Mouse (Mus musculus) intestine, embryonic 16.5 days (tissue): ENCODE results near the gene Dag1. TPM values are rescaled to one million over a fixed set of nuclear protein-coding genes. Genes with fewer than 3 reads are reported as not detected.
"Not testable (repeated sequence)": the region's sequence is repeated elsewhere in the genome, so short reads cannot be mapped to it uniquely, and the experiment has no call there.

Source experiments
- ATAC-seq: fragments of 200-750 bp; cut with Nextera tagmentation; 2 replicates; pipeline ENCODE4 v1.8.0; 2017; ENCODE audit warnings: moderate TSS enrichment, moderate library complexity
- H3K27ac ChIP-seq: fragments of 300-500 bp; sonication (generic); 2 replicates; pipeline ENCODE4 v1.5.1; 2014; ENCODE audit warnings: mild to moderate bottlenecking, low read length
- H3K27me3 ChIP-seq: fragments of 300-500 bp; sonication (generic); replicated peaks from 2 replicates; pipeline ENCODE4 v1.6.1; 2014; ENCODE audit warnings: low read length, control low read depth, mixed read lengths; ENCODE audit not compliant: control insufficient read depth, insufficient read depth
- H3K36me3 ChIP-seq: fragments of 300-500 bp; sonication (generic); 2 replicates; pipeline ENCODE4 v1.6.1; 2014; ENCODE audit warnings: low read length, control low read depth; ENCODE audit not compliant: control insufficient read depth, insufficient read depth
- H3K4me1 ChIP-seq: fragments of 300-500 bp; sonication (generic); 2 replicates; pipeline ENCODE4 v1.6.1; 2014; ENCODE audit warnings: low read length, control low read depth, mixed read lengths; ENCODE audit not compliant: control insufficient read depth, insufficient read depth
- H3K4me2 ChIP-seq: fragments of 300-500 bp; sonication (generic); 2 replicates; pipeline ENCODE4 v1.6.1; 2014; ENCODE audit warnings: low read depth, low read length, control low read depth
- H3K4me3 ChIP-seq: fragments of 300-500 bp; sonication (generic); 2 replicates; pipeline ENCODE4 v1.5.1; 2014; ENCODE audit warnings: mild to moderate bottlenecking, low read length
- H3K9ac ChIP-seq: fragments of 300-500 bp; sonication (generic); 2 replicates; pipeline ENCODE4 v1.6.1; 2014; ENCODE audit warnings: low read depth, low read length
- H3K9me3 ChIP-seq: fragments of 300-500 bp; sonication (generic); 2 replicates; pipeline ENCODE4 v1.6.1; 2016; ENCODE audit warnings: low read length, control low read depth; ENCODE audit not compliant: control insufficient read depth
- WGBS: fragments of 180-500 bp; shearing (Covaris S2); extraction: QIAGEN DNeasy Blood & Tissue Kit; methylation state at CpG from one replicate; pipeline ENCODE4 v1.1.7; 2014; 5-methylcytosine and 5-hydroxymethylcytosine counted together
- polyA plus RNA-seq: library from polyadenylated mRNA; unstranded; fragments of >200 nt; fragmentation: Nextera tagmentation; extraction: Ambion mirVana; gene quantifications from 2 replicates; pipeline ENCODE4 v1.2.1, GENCODE M21; 2015

Dag1 gene
- polyA plus RNA-seq, 1 experiment from 2014 or later, result 67.9 TPM

DNA sequence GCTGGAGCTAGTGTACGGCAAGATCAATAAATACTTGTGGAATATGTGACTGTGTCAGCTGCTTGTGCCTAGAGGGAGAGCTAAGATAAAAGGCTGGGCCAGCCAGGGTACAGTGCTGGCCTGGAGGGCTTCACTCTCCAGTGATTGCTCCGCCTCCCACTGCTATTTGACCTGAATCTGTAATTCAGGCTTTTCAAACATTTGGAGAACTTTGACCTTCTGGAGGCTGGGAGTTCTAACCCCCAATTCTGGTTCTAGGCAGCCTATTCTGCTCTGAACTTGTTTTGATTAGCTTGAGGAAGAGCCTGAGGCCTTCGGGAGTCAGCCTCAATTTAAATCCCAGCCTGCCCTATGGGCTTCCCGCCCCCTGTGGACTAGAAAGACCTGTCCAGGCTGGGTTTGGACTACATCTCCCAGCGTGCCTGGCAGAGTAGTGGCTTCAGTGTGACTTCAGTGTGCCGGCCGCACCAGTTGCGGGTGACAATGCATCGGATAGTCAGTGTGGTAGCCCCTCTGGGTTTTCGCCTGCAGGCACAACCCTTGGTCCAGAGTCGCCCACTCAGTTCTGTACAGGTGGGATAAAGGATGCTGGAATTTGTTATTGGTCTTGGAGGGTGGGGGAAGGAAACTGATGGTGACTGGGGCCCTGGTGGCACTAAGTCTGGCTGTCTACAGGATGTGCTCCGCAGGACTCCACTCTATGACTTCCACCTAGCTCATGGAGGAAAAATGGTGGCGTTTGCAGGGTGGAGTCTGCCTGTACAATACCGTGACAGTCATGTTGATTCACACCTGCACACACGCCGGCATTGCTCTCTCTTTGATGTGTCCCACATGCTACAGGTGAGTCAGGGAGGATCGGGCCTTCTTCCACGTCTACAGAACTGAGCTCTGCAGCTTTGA lies 32.9 kb upstream of the Dag1 start, which contains the start of gene Amt:
Gene Amt, plus strand, starts transcription at position 401 of the 903 bp plus-strand sequence.
- H3K27me3 ChIP-seq, result no peaks in the 10 kb centered on the region
- peak within 1 kb of the TSS; percentile 41 for H3K4me2 ChIP-seq
- H3K27ac ChIP-seq, result peak within 1 kb of the TSS; percentile 78
- ATAC-seq, result peak; percentile 86
- peaks cover 7% of the 10 kb centered on the region; the same call in 1 of the 2 replicates for H3K4me1 ChIP-seq
- WGBS, result 20% methylated on average over 18 of the region's 18 CpGs
- no peaks in the 10 kb centered on the region for H3K9me3 ChIP-seq
- no peaks in the 10 kb centered on the region for H3K36me3 ChIP-seq
- H3K4me3 ChIP-seq, result peak within 1 kb of the TSS; percentile 31
- peak within 1 kb of the TSS; percentile 57 for H3K9ac ChIP-seq

- Histone ChIP-seq H3K36me3 (no peaks in the 10 kb centered on the region), H3K4me2 (peak overlapping the region; percentile 49), H3K4me1 (peaks cover 10% of the 10 kb centered on the region), H3K27ac (no peak overlapping the region), H3K9me3 (no peaks in the 10 kb centered on the region), H3K4me3 (peak overlapping the region; percentile 60), H3K27me3 (no peaks in the 10 kb centered on the region), H3K9ac (peak overlapping the region; percentile 53)
- 37% methylated on average over 6 of the region's 6 CpGs for WGBS
- ATAC-seq, result no peak
Observed at GRCm38 (mm10) chr9:108290773-108291172, 27.0 kb upstream of the Dag1 start.

DNA sequence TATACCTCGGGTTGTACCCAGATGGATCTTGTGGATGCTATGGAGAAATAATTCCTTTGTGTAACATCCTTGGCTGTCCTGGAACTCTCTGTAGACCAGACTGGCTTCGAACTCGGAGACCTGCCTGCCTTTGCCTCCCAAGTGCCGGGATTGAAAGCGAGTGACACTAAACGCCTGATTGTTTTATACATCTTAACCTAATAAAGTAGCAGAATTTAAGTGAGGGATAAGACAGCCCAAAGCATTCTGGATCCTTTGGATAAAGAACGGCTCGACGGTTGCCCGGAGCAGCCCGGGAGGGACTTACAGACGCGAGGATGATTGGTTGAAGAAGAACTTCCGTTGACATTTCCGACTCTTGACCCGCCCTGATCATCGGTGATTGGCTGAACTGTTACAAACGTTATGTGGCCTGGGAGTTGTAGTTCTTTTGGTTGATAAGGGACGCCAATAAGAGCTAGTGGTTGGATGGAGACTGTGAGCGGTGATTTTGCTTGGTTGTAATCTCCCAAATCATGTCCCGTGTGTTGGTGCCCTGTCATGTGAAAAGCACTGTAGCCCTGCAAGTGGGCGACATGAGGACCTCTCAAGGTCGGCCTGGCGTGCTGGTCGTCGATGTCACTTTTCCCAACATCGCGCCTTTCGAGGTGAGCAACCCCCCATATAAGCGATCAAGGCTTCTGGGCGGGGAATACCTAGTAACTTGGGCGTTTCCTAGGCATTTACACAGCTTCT lies 26.4 kb upstream of the Dag1 start, which contains the start of gene Nicn1:
Gene Nicn1, plus strand, starts transcription at position 414 of the 735 bp plus-strand sequence.
- H3K4me1 ChIP-seq, result peaks cover 9% of the 10 kb centered on the region
- ATAC-seq, result peak; percentile 98
- H3K9me3 ChIP-seq, result no peaks in the 10 kb centered on the region
- no peaks in the 10 kb centered on the region for H3K27me3 ChIP-seq
- WGBS, result under 1% methylated on average over 32 of the region's 32 CpGs
- peak within 1 kb of the TSS; percentile 60 for H3K4me3 ChIP-seq
- H3K27ac ChIP-seq, result peak within 1 kb of the TSS; percentile 10
- no peaks in the 10 kb centered on the region for H3K36me3 ChIP-seq
- peak within 1 kb of the TSS; percentile 68 for H3K9ac ChIP-seq
- peak within 1 kb of the TSS; percentile 49 for H3K4me2 ChIP-seq

DNA sequence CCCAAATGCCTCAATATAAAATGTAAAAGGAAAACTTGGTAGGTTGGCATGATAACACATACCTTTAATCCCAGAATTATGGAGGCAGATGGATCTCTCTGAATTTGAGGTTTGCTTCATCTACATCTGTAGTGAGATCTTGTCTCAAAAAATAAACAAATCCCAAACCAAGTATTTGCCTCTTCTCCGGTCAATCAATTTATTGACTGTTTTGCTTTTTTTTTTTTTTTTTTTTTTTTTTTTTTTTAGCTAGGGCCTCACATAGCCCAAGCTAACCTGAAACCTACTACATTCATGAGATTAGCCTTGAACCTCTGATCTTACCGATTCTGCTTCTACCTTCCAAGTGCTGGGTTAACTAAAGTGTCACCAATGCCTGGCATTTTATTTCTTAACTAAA lies 25.6 kb upstream of the Dag1 start:
- ATAC-seq, result no peak
- no peaks in the 10 kb centered on the region for H3K27me3 ChIP-seq
- no peak overlapping the region for H3K27ac ChIP-seq
- H3K36me3 ChIP-seq, result no peaks in the 10 kb centered on the region
- H3K4me3 ChIP-seq, result no peak overlapping the region
- no peak overlapping the region for H3K9ac ChIP-seq
- no peaks in the 10 kb centered on the region for H3K9me3 ChIP-seq
- peaks cover 9% of the 10 kb centered on the region for H3K4me1 ChIP-seq
- peak overlapping the region; percentile 45; the same call in 1 of the 2 replicates for H3K4me2 ChIP-seq
- 57% methylated on average over 2 of the region's 2 CpGs for whole genome bisulfite sequencing

GRCm38 (mm10) chr9:108287526-108288238 lies 23.9 kb upstream of the Dag1 start:
- ATAC-seq, H3K9me3 ChIP-seq, H3K27ac ChIP-seq, H3K9ac ChIP-seq, H3K27me3 ChIP-seq, H3K4me3 ChIP-seq, H3K36me3 ChIP-seq, H3K4me2 ChIP-seq, H3K4me1 ChIP-seq: not testable (repeated sequence)
- 92% methylated on average over 4 of the region's 6 CpGs for WGBS

GRCm38 (mm10) chr9:108284410-108284809 lies 20.7 kb upstream of the Dag1 start:
- H3K9me3 ChIP-seq, result no peaks in the 10 kb centered on the region
- 12% methylated on average over 6 of the region's 6 CpGs for WGBS
- H3K4me2 ChIP-seq, result no peak overlapping the region
- H3K27me3 ChIP-seq, result no peaks in the 10 kb centered on the region
- no peaks in the 10 kb centered on the region for H3K36me3 ChIP-seq
- no peak overlapping the region for H3K4me3 ChIP-seq
- ATAC-seq, result peak; percentile 72
- no peaks in the 10 kb centered on the region for H3K4me1 ChIP-seq
- H3K27ac ChIP-seq, result no peak overlapping the region
- no peak overlapping the region for H3K9ac ChIP-seq

GRCm38 (mm10) chr9:108280071-108280828 lies 16.5 kb upstream of the Dag1 start:
- Histone ChIP-seq H3K4me2 (no peak overlapping the region), H3K4me1 (no peaks in the 10 kb centered on the region)
- ATAC-seq, result peak; percentile 80

DNA sequence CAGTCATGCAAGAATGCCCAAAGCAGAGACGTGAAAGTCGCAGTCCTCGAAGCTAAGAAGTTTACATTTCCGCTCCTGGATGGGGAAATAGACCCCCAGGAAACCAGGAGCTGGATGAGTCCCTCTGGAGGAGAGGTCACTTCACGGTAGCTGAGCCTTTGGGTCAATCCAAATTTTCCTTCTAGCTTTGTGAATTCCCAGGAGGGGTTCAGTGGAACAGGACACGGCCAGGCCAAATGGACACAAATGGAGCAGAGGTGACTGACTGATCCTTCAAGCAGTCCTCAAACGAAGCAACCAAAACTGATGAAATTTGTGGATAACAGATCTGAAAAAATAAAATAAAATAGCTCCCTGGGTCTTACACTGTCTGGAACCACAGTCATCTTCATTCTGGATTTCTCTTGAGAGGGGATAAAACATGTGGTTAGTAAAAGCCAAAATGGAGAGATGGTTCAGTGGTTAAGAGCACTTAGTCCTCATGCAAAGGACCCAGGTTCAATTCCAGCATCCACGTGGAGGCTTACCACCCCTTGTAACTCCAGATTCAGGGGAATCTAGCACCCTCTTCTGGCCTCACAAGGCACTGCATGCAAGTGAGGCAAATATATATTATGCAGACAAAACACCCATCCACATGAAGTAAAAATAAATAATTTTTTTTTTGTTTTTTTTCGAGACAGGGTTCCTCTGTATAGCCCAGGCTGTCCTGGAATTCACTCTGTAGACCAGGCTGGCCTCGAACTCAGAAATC lies 15.1 kb upstream of the Dag1 start:
- no peak overlapping the region for H3K4me3 ChIP-seq
- 66% methylated on average over 10 of the region's 10 CpGs for WGBS
- H3K9ac ChIP-seq, result no peak overlapping the region
- H3K27me3 ChIP-seq, result no peaks in the 10 kb centered on the region
- H3K36me3 ChIP-seq, result no peaks in the 10 kb centered on the region
- no peak overlapping the region for H3K4me2 ChIP-seq
- H3K27ac ChIP-seq, result no peak overlapping the region
- no peaks in the 10 kb centered on the region for H3K4me1 ChIP-seq
- ATAC-seq, result no peak
- H3K9me3 ChIP-seq, result no peaks in the 10 kb centered on the region

More at GRCm38 (mm10) chr9:108280071-108280828, 16.5 kb upstream of the Dag1 start:
- H3K27me3 ChIP-seq, result no peaks in the 10 kb centered on the region
- 0 out of 2 replicates have a peak overlapping the region, but pooled peaks have one; percentile 11 for H3K9ac ChIP-seq
- H3K36me3 ChIP-seq, result no peaks in the 10 kb centered on the region
- H3K27ac ChIP-seq, result peak overlapping the region; percentile 70
- no peaks in the 10 kb centered on the region for H3K9me3 ChIP-seq
- no peak overlapping the region for H3K4me3 ChIP-seq
- 25% methylated on average over 8 of the region's 8 CpGs for WGBS
